Mouse (Mus musculus) T-helper 2 cell (primary cell): ENCODE results near the gene Mthfd1l.

Experiments
- in situ Hi-C: fragments of 300-600 bp; cut with MboI, MseI; formaldehyde crosslinking; loops from one replicate; pipeline ENCODE4 v1.15.1; 2025; ENCODE audit warnings: high pct_unique_total_duplicates

Gene Mthfd1l

DNA sequence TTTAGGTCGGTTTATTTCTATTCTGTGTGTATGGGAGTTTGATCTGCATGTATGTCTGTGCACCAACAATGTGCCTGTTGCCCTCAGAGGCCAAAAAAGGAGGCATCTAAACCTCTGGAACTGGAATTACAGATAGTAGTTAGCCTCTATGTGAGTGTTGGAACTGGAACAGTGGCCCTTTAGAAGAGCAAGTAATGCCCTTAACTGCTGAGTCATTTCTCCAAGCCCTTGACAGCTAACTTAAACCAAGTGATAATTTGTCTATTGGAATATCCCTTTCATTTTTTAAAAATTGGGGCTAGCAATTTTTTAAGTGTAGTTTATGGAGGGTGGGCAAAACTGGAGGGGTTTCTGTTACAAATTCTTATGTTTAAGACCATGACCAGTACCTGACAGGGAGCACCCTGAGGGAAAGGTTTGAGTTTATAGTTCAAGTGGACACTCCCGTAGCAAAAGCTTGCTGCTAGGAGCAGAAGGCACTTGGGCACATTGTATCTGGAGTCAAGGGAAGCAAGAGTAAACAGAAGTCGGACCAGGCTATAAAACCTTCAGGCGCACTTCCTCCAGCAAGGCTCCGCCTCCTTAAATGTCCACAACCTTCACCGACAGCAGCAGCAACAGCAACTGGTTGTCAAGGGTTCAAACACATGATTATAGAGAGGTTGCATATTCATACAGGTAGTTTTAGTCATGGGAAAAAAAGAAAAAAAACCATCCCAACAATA lies 3.1 kb downstream of the Mthfd1l start:
- in situ Hi-C loops, result loop anchor here (10.0 kb wide), 1 partner anchor 1849 kb away; the partner anchor contains the start of gene Mtrf1l

DNA sequence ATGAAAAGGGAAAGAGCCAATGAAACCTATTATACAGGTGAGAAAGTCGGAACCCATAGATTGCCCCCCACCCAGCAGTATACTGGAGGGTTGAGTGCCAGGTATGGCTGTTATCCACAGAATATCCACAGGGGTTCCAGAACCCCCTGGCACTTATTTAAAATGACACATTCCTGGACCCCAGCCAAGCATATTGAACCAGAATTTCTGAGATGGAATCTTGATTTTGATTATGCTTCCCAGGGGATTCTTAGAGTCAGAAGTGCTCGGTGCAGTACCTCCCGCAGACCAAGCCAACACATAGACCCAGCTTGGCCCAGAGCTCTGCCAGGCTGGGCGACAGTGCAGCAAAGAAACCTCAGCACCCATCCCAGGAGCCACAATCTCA lies 3.7 kb downstream of the Mthfd1l start:
- in situ Hi-C loops, result loop anchor here (10.0 kb wide), 1 partner anchor 1848 kb away; the partner anchor contains the start of gene Mtrf1l

DNA sequence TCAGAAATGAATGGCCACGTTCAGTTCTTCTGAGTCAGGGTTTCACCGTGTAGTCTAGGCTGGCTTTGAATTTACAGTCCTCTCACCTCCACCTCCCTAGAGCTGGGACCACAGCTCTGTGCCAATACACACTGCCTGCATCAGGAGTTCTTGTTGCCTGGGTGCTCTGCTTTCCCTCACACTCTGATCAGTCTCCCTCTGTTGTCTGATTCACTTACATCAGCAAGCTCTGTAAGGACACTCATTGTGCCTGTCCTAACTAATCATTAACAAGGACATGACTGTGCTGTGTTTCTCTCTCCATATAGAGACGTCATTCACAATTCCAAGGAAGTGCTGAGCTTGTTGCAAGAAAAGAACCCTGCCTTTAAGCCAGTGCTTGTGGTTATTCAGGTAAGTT lies 5.4 kb downstream of the Mthfd1l start:
- in situ Hi-C loops, result loop anchor here (10.0 kb wide), 1 partner anchor 1846 kb away; the partner anchor contains the start of gene Mtrf1l

DNA sequence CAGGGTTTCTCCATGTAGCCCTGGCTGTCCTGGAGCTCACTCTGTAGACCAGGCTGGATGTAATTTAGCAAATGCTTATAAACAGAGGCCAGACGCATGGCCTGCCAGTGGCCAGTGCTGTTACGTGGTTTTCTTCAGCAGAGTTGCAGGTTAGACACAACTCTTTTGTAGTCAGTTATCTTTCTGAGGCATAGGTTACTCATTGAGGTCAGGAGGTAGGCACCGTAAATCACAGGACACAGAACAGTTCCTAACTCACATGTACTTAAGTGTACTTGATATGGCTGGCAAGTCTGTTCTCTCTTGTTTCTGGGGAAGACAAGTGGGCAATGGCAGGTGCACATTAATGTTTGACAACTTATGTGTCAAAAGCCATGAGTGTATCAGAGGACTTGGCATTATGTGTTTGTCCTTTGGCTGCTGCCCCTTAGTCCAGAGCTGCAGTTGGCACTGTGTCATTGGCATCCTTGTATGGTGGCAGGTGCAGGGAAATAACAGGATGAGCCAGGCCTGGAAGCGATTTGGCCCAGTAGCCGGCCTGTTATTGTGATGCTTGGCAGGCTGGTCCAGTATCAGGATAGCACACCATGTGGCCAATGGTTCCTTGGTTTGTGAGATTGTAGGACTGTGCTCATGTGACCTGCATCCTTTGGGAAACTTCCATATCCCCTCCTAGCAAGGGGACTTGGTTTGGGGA lies 6.0 kb downstream of the Mthfd1l start:
- in situ Hi-C loops, result loop anchor here (10.0 kb wide), 1 partner anchor 1846 kb away; the partner anchor contains the start of gene Mtrf1l

DNA sequence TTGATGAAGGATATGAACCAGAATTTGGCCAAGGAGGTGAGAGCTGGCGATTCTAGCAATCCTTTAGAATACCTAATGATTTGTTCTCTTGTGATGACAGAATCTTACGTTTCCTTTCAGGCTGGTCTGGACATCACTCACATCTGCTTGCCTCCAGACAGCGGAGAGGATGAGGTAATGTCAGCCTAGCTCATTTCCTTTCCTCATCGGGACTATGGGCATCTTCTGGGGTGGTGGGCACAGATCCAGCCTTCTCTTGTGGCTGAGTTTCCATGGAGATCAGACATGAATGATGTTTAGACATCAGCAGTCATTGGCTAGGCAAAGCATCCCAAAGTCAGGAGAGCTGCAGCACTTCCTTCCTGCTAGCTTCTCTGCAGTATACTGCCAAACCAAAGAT lies 7.3 kb downstream of the Mthfd1l start:
- in situ Hi-C loops, result loop anchor here (5.0 kb wide), 1 partner anchor 47 kb away; no protein-coding TSS in a partner anchor

DNA sequence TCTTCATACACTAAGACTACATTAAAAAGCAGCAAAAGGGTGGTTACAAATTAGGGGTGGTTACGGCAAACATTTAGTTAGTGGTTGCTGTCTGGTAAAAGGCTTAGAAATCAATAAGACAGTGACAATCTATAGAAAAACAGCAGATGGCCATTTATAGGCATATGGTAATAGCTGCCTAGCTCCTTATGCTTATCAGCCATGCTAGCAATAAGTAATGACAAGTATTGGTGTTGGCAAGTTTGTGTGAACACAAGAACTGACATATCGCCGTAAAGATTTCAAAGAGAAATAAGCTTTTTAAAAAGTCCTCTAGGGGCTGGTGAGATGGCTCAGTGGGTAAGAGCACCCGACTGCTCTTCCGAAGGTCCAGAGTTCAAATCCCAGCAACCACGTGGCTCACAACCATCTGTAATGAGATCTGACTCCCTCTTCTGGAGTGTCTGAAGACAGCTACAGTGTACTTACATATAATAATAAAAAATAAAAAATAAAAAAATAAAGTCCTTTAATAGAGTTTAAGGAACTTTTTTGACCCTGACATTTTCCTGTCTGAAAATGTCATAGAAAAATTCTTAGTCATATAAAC lies 17.5 kb downstream of the Mthfd1l start:
- in situ Hi-C loops, result loop anchor here (5.0 kb wide), 1 partner anchor 357 kb away; no protein-coding TSS in a partner anchor

DNA sequence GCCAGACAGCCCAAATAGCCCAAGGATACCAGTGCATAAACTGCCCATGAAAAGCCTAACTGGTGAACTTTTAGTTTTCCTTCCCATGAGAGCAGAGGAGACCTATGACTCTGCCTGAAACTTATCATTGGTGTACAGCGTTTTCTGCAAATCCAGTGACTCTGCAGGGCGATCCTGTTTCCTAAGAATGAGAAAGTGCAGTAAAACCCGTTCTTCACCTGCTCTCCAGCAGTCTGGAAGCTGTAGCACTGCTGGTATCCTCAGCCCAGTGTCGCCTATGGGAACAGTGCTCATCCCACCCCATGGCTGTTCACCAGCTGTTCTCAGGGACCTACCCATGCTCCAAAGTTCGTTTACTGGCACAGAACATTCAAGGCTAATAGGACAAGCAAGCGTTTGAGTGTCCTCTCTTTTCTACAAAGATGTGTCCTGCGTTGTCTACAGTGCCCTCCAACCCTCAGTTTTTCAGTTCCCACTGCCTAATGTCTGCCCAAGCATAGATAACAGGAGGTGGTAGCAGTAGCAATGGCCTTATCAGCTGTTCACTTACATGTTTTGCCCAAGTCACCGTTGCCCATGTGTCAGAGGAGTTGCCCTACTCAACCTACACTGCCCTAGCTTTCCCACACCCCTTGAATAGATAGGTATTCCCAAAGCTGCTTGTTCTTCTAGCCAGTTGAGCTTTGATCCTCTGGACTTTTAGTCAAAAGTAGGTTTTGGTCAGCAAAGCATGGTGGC lies 20.6 kb downstream of the Mthfd1l start:
- in situ Hi-C loops, result loop anchor here (5.0 kb wide), 1 partner anchor 354 kb away; no protein-coding TSS in a partner anchor

DNA sequence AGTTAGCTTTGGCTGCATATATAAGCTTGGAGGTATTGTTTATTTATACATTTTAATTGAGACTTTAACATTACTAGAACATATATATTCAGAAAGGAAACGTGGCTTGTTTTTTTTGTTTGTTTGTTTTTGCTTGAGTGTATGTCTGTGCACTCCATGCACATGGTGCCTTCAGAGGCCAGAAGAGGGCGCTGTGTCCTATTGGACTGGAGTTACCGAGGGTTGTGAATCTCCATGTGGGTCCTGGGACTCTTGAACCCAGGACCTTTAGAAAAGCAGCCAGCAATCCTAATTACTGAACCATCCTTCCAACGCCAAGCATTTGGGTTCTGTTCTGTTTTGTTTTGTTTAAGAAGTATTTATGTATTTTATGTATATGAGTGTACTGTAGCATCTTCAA lies 22.4 kb downstream of the Mthfd1l start:
- in situ Hi-C loops, result no loop called here

DNA sequence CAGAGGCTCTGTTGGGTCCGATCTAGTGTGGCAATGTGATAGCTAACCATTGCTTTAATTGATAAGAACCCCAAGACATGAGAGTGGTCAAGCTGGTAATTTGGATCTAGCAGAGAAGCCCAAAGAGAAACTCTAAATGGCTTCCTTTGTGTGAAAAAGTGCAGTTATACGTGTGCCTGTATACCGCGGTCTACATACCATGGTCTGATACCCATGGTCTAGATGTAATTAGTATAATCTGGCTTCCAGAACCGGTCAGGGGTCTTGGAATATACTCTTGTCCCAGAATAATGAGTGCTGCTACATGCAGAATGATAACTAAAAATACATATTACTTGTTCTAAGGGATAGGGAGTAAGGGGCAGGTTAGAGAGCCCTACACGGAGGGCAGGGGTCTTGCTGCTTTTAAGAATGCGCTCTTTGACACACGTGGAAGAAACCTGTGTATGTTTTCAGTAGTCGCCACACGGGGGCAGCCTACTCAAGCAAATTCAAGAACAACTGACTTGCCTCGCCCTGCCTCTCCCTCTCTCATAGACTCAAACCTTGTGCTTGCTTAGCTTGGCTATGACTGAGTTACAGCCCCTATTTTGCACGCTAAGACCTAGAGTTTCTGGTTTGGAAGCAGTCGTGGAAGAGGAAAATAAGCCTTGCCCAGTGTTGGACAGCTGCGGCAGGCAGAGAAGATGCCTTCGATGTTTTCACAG lies 23.4 kb downstream of the Mthfd1l start:
- in situ Hi-C loops, result no loop called here

DNA sequence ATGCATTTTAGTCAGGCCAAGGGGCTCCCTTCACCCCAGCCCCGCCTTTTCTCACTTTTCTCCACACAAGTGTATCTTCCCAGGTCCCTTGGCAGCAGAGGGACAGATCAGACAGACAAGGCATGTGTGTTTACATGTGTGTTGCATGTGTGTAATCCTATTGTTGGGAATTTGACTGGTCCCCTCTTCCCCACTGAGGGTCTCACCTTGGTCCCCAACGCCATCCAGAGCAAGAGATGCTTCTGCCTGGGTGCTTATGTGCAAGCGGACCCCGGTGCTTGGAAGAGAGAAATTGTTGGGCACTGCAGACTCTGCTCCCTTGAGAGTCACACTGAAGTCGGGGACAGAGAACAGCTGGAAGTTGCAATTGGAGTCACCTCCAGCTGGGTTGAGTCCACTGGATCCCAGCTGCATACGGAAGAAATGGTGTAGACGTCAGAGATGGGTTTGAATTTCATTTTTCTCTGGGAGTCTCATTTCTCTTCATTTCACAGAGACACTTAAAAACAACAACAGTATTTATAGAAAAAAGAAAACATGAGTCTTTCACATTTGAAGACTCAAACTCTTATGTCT lies 25.0 kb downstream of the Mthfd1l start:
- in situ Hi-C loops, result no loop called here

DNA sequence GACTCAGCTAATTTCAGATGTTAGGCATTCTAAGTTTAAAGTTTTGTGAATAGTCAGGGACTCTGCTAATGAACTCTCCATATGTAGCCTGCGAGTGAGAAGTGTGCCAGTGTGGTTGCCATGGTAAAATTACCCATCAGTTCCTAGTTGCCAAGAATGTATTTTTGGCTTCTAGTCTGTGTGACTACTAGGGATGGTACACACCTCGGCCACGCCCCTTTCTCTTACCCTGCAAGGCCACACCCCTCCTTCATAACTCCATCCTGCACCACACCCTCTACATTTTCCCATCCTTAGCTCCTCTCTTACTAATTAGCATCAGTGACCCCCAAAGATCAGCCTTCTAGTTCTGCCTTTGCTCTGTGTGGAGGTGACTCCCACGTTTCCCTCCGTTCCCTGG lies 29.8 kb downstream of the Mthfd1l start:
- in situ Hi-C loops, result no loop called here

DNA sequence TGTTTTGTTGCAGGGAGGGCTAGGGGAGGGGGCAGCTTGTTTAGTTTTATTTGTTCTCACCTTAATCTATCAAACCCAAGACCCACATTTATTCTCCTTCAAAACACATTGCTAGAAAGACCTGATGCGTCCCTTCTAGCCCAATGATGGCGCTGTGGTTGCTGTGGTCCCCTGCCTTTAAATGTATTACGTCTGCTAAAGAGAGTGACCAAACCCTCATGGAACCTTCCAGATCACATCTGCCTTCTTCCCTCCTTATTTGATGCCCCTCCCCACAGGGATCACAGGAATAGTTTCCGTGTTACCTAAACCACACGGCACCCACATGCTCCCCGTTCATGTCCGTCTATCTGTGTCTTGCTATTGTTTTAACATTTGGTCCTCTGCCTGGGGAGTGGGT lies 32.3 kb downstream of the Mthfd1l start:
- in situ Hi-C loops, result no loop called here

DNA sequence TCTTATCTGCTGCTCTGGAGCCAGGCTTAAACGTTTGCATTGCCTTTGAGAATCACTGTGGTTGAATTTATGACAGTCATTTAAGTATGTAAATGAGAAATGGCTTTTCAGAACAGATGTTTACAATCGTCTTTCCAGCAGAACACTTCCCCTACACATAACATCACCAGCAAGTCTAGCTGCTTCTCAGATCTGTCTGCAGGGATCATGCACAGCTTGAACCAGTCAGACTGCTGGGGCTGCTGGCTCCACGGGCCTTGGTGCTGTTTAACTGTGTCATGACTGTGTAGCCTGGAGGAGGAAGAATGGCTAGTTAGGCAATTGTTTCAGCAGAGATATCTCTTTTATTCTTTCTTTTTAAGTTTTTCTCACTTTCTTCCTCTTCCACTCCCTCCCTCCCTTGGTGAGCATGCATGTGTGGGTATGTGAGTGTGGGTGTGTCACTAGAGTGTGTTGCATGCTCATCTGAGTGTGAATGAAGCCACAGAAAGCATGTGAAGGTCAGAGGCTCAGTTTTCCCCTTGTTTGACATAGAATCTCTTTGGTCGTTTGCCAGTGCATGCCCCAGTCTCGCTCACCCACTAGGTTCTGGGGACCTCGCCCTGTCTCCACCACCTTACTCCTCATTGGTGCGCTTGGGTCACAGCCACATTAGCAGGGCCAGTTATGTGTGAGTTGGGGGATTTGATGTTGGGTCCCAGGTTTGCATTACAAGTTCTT lies 33.5 kb downstream of the Mthfd1l start:
- in situ Hi-C loops, result no loop called here

DNA sequence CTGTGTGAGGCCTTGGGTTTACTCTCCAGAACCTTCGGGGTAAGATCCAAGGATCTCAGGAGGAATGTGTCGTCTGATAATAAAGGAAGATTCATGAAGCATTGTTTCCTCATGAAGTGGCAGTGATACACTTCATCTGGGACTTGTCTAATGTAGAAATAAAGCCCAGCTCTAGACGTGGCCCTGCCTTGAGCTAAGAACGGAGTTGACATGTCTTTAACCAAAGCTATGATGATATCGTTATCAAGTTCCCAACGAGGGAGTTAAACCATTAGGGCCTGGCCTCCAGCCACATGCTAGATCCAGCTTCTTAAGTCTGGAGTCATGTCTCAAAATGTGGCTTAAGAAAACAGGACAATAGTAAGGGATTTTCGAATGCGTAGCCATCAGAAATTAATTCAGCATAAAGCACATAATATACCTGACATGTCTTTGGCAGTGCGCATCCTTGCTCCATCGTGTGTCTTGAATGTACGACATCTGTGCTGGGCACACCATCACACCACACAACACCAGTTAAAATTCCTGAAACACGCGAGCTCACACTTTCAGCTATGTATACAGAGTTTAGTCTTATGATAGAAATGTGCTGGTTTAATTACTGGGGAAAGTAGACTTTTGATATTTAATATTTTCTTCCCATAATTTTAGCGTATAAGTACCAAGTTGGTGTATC lies 49.8 kb downstream of the Mthfd1l start:
- in situ Hi-C loops, result no loop called here

DNA sequence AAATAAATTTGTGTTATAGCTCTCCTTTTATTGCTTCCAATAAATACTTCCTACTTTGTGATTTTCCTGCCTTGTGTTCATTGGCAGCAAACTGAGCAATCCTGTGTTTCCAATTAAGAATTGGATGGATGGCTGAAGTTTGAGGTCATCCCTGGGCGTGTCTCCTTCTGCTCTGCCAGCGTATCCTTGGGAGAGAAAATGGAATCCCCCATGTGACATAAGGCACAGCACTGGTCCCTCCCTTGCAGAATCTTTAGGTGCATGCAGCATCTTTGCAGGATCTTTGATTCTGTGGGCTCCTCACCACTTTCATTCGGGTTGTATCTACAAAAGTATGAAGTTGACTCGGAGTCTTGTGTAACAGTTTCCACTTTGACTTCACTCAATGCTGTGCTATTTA lies 53.7 kb downstream of the Mthfd1l start:
- in situ Hi-C loops, result loop anchor here (5.0 kb wide), 1 partner anchor 44 kb away; no protein-coding TSS in a partner anchor

DNA sequence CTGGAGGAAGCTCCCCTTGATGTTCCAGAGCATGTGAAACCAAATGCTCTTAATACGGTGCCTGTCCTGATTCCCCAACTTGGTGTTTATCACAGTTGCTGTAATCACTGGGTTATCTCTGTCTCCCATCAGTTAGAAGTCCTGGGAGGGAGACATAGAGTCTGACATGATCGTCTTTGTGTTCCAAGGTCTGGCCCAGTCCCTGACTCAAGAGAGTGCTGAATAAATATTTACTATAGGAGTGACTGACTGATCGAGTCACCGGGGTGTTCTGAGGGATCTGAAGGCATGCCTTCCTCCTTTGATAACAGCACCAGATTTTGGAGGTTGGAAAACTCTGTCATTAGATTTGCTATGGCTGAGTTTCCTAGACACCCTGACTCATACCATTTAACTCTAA lies 54.5 kb downstream of the Mthfd1l start:
- in situ Hi-C loops, result loop anchor here (5.0 kb wide), 1 partner anchor 45 kb away; no protein-coding TSS in a partner anchor

DNA sequence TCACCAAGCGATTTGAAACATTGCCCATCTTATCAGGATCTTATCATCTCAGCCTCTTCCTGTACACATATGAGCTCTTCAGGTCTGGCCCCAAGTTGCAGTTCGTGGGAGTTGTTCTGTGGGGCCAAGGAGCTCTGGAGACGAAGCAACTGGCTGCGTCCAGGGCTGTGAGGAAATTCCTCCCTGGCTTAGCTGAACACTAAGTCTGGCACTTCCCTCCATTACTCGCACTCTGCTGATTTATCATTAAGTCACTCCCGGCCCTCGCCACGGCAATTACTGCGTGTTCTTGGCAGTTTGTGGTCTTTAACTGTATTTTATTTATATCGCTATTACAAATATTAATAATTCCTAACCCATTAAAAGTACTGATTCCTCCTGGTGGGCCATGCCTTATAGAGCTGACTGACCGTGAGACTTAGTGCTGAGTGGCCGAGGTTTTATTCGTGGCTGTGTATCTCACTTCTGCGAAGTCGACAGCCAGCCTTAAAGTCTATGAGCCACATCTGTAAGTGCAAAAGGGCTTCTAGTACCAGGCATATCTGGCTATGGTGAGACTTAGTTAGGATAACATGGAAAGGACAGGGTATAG lies 56.0 kb downstream of the Mthfd1l start:
- in situ Hi-C loops, result loop anchor here (5.0 kb wide), 1 partner anchor 47 kb away; no protein-coding TSS in a partner anchor

DNA sequence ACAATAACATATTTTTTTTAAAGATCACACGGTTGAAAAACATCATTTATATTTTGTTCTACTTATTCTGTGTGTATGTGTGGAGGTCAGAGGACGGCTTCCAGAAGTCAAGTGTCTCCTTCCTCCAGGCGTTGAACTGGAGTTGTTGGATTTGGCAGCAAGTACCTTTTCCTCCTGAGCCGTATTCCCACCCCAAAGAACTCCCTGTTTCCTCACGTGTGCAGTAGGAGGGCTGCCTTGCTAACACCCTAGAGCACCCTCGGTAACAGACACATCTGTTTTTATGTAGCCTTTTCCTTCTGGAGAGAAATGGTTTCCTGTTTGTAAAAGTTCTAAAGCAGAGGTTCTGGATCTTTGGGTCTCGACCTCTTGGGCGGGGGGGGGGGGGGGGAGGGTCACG lies 60.8 kb downstream of the Mthfd1l start:
- in situ Hi-C loops, result no loop called here

DNA sequence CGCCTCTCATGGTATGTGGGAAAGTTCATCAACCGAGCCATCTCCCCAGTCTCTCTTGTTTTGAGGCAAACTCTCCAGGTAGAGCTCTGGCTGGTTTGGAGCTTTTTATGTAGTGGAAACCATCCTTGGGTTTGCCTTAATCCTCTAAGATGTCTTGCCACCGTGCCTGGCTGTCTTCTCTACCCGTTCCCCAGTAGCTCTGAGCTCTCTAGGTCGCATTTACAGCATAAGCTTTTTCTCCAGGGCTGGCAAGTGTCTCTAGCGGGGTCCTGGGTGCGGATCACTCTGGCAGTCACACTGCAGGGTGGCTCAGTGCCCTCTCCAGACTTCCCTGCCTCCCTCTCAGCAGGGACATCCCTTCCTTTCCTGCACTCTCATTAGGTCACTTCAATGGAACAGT lies 63.6 kb downstream of the Mthfd1l start:
- in situ Hi-C loops, result no loop called here
